Mouse (Mus musculus): ENCODE data around the gene Axdnd1.
A peak's percentile ranks its signal among the peaks of the same experiment; 100 is the strongest.

Gene Axdnd1

DNA sequence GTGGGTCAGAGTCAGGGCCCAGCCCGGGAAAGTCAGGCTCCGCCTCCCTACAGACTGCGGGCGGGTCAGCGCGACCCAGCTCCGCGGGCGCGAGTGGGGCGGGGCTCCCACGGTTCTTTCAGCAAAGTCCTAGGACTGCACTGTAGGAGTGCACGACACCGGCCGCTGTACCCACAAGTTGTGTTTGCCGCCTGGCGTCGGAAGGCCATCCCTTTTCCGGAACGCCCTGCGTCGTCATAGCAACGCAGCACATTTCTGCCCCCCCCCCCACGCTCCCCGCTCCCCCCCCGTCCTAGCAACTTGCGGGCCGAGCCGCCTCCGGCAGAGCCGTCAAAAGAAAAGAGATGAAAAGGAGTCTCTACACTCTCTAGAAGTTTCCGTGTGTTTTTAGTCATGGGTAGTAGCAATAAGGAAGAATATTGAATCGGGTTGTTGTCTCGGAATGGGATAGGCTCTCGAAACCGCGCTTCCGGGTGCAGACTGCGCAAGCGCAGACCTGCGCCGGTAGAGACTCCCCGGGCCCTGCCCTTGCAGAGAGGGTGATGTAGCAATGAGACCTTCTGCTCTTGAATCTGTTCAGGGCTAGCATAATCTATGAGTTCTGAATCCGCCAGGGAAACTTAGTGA lies at the start of gene Axdnd1:
TSS of gene Axdnd1 (minus strand) at position 489 of the 627 bp plus-strand sequence.
- DNase-seq, result peak; percentile 88 to 95

DNA sequence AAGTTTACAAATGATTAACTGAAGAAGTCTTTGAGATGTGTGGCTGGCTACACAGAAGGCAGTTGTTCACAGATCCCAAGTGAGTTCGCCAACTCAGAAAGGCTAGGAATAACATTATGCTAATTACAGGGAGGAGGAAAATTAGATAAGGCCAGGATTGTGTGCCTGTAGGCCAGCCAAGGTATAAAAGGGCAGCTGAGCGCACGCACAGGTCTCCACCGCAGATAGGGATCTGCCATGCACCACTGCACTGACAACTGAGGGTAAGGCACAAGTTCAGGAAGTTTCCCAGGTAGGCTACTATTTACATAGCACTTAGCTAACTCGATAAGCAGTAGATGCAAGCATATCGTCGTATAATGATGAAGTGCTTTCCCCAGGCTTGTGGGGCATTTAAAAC lies 49.6 kb upstream of the Axdnd1 start:
- DNase-seq, result peak in 1 of 2 experiments; percentile 51

DNA sequence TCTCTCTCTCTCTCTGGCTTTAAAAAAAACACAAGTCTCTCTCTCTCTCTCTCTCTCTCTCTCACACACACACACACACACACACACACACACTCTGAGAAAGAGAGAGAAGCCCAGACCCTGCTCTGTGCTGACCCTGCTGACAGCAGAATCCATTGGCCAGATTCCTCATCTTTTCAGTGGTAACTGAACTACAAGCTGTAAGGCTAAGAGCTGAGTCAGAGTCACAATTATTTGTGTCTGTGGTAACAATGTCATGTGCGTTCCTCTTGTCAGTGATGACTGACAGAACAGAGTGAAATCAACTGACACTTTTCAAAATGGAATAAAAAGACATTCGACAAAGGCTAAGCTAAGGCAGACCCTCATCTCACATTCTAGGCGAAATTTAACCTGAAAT lies 47.6 kb upstream of the Axdnd1 start:
- DNase-seq, result no peak

- DNase-seq, result no peak
Measured at GRCm38 (mm10) chr1:156467655-156468255, 46.8 kb upstream of the Axdnd1 start.

DNA sequence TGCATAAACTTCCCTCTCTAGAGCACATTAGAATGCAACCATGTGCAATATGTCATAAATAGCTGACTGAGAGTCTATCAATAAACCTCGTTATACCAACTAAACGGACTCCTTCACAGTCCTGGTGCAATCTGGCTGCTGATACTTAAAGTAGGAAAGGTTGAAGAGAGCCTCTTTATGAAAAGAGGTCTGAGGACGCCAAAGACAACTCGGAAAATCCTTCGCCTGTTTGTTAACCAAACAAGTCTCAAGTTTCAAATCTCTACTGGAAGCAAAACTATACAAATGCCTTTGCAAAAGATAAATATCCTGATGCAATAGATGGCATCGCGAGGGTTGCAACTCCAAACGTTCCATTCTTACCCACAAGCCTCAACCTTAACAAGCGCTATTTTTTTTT lies 44.0 kb upstream of the Axdnd1 start:
- no peak for DNase-seq

- DNase-seq, result peak in 1 of 2 experiments; percentile 9
Measured at GRCm38 (mm10) chr1:156463981-156464853, 43.3 kb upstream of the Axdnd1 start.

- DNase-seq, result peak; percentile 69 to 83
Measured at GRCm38 (mm10) chr1:156462273-156462991, 41.5 kb upstream of the Axdnd1 start.

- DNase-seq, result no peak
Measured at GRCm38 (mm10) chr1:156461036-156461435, 40.1 kb upstream of the Axdnd1 start.

DNA sequence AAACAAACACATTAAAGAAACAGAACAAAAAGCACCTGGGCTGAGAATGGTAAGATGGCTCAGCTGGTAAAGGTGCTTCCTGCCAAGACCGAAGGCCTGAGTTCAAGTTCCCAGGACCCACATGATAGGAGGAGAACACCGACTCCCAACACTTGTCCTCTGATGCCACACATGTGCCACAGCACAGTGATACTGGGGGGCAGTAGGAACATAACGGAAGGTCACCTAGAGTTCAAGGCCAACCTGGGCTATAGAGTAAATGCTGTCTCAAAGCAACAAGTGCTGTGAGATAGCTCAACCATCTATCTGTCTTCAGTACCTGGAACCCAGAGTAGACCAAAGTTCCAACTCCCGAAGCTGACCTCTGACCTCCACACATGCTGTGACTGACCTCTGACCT lies 39.3 kb upstream of the Axdnd1 start:
- no peak for DNase-seq

GRCm38 (mm10) chr1:156459690-156460089 lies 38.7 kb upstream of the Axdnd1 start:
- DNase-seq, result no peak

DNA sequence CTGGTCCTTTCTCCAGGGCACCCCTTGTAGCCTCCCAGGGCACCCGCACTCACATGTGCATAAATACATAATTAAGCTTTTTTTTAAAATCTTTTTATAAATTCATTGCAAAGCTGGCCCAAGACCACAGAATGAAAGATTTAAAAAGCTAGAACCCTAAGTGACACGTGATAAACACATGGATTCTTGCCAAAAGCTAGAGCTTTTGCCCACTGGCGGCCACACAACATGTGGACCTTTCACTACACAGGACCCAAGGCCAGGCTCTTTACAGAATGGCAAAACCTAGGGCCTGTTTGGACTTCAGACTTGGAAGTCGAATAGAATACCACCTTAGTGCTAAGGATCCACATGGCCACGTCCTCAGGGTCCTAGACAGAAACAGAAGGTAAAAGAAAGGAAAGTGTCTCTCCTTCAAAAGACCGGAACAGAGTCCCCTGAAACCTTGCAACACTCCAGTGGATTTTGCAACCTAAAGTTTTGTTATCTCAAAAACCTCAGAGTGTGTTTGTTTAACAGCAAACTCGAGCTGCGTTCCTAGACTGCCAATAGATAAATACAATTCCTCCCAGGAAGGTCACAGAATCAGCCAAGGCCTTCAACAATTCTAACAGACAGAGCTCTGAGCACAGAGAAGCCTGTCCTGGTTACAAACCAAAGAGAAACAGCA lies 37.6 kb upstream of the Axdnd1 start:
- DNase-seq, result peak in 1 of 2 experiments; percentile 20

DNA sequence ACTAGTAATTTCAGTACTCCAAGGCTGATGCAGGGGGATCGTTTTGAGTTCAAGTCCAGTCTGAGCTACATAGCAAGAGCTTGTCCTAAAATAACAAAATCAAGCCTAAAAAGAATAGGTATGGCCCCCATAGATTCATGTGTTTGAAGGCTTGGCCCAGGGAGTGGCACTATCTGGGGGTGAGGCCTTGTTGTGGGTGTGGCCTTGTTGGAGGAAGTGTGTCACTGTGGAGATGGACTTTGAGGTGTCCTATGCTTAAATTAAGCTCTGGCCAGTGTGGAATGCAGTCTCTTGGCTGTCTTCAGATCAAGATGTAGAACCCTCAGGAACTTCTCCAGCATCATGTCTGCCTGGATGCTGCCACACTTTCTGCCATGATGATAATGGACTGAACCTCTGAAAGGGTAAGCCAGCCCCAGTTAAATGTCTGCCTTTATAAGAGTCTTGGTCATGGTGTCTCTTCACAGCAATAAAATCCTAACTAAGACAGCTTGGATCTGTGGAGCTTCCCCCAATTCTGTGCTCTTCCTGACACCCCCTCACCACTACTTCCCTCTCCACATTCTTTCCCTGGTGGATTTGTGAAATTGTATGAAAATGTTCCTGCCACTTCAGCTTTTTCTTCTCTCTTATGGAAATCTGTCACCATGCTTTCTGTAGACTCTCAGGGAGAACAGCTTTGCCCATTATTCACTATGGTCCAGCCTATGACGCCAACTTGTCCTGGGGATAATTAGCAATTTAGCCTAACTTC lies 34.2 kb upstream of the Axdnd1 start:
- no peak for DNase-seq

DNA sequence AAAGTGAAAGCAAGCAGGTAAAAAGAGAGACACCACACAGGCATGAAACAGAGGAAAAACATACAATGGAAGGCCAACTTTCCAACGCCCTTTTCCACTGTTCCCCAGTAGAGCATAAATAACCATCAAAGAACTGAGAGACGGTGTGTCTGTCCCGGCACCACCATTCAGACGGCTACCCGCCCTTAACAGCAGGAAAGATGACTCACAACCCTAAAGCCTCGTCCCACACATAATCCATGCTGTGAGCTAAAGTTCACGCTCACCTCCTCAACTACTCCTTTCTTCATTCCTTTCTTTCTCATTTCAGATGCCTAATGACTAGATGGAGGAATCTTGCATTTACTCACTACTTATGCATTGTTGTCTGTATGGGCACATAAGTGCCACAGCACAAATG lies 33.4 kb upstream of the Axdnd1 start:
- no peak for DNase-seq

- DNase-seq, result no peak
Measured at GRCm38 (mm10) chr1:156453876-156454275, 32.9 kb upstream of the Axdnd1 start.

DNA sequence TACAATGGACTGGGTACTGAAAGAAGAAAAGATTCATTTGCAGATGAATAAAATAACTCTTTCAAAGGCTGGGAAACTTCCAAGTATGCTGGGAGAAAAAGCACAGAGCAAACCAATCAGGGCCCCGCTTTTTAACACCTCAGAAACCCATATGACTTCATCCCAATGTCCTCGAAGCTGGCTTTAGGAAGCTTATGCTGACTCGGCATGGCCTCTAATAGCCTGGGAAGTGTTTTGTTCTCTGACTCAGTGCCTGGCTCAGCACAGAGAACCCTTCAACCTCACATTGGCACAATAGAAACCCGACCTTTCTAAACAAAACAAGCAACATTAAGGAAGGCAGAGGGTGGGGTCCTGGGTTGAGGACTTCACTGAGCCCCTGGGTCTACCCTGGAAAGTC lies 29.5 kb upstream of the Axdnd1 start:
- no peak for DNase-seq

DNA sequence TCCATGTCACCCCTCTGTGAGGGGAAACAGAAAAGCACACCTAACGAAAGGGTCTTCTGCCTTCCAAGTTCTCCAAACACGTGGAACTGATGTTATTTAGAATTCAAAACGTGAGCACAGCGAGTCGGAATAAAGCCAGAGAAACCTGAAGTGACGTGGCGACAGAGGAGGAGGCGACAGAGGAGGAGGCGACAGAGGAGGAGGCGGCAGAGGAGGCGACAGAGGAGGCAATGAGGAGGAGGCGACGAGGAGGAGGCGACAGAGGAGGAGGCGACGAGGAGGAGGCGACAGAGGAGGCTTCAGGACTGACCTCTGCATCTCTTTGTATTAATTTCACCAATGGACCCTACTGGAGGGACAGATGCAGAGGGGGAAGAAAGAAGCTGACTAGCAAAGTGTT lies 28.7 kb upstream of the Axdnd1 start:
- no peak for DNase-seq

DNA sequence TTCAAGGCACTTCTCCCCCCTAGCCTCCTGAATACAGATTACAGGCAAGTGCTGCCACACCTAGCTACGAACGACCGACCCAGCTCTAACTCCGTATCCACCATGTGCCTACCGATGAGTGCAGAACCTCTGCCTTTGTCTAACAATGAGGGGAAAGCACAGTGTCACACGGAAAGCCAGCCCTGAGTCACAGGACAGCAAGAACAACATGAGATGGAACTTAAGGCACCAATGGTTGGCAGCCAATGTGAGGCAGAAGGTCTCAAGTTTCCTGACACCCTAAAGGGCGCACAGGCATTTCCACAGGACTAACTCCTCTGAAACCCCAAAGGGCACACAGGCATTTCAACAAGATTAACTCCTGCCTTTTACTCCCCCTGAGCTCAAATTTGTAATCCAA lies 28.1 kb upstream of the Axdnd1 start:
- no peak for DNase-seq

- no peak for DNase-seq
Measured at GRCm38 (mm10) chr1:156445049-156445448, 24.1 kb upstream of the Axdnd1 start.

GRCm38 (mm10) chr1:156442776-156443175 lies 21.8 kb upstream of the Axdnd1 start:
- DNase-seq, result no peak

DNA sequence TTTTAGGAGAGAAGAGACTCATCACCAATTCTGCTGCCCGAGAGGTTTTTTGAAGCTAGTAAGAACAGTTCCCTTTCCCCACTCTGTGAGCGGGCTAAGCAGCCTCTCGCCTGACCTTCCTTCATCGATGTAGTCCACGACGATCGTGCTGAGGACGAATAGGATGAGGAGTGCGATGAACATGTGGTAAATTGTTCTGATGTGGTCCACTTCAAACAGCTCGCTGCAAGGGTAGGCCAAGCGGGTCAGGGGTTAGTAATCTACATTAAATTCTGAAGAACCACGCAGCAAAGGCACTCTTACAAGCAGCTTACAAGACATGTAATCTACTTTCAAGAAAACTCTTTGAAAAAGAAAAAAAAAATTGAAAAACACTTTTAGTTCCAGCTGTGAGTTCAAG lies 21.3 kb upstream of the Axdnd1 start:
- no peak for DNase-seq

DNA sequence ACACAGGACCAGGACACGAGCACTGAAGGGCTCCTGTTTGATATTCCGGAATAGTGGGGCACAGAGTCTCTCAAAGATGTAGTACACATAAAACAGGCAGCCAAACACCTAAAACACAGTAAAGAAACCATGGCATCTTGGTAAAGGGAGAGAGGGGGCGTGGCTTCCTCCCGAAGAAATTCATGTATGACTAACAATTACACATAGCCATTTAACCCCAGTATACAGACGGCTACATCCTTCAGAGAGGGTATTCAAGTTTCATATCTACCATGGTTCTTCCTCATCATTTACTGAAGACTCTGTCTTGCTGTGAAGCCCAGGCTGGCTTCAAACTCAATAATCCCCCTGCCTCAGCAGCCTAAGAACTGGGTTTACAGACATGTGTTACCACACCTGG lies 16.8 kb upstream of the Axdnd1 start:
- DNase-seq, result no peak

Data from kidney, postnatal 25 days (tissue).